Mouse (Mus musculus): ENCODE measurements around the gene Cib3.

The Cib3 gene

DNA sequence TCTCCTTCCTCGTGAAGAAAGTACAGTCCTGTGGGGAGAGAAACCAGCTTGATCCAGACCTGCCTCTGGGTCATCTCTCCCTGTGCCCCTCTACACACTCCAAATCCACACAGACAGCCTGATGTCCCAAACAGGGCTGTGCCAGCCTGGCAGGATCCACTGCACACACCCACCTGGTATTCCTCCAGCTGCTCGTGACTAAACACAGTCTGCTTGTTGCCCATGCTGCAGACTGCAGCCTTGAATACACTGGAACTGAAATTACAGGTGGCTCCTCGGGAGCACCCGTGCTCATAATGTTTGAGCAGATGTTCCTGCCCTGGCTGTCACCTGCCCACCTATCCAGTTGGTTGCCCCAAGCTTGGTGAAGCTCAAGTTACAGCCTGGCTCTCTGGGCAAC, at the start of gene Cib3:
Gene Cib3, minus strand, starts transcription at position 87 of the 400 bp plus-strand sequence.
- DNase-seq (ENCODE audit: low spot score in 2 of 2), result no peak

DNA sequence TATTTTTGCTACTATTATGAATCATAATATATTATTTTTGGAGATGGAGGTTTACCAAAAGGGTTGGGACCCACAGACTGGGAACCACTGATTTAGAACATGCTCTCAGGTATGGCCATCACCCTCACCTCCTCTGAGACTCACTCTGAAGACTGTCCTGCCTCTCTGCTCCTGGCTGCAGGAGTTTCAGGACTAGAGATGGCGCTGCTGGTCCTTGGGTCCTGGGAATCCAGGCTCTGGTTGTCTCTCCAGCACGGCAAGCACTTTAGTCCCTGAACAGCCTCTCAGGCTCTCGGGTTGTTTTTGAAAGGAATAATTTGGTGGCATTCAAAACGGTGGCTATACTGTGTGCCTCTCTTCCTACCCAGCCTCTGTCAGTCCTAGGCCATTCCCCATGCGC, 49.2 kb upstream of the Cib3 start:
- no peak for DNase-seq (ENCODE audit: low spot score in 2 of 2)

DNA sequence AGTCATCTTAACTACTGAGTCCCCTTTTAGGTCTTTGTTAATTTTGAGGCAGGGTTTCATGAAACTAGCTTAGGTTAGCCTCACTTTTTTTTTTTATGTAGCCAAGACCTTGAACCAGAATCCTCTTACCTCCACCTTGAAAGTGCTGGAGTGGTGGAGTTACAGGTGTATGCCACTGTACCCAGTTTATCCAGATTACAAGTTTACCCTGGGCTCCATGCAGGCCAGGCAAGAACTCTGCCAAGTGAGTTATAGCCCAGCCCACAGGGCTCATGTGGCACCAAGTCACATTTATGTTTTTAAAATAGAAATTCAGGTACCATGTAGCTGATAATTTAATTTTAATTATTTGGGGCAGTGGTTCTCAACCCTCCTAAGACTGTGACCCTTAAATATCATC, 48.8 kb upstream of the Cib3 start:
- DNase-seq (ENCODE audit: low spot score in 2 of 2), result no peak

DNA sequence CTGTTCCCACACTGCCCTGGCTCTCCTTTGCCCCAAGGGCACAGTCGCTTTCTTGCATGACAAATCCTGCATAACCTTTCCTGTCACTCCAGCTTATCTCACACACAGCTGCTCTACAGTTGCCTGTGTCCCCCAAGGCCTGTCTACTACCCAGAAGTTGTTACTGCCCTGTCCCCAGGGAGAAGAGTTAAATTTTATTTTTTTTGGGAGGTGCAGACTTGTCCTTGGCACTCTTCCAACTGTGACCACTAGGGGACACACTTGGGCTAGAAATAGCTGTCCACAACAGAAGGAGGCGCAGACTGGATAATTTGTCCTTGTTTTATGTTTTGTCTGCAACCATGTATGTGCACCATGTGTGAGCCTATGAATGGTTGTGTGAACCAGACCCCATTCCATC, 48.4 kb upstream of the Cib3 start:
- peak; percentile 50 to 79 for DNase-seq (ENCODE audit: low spot score in 2 of 2)

DNA sequence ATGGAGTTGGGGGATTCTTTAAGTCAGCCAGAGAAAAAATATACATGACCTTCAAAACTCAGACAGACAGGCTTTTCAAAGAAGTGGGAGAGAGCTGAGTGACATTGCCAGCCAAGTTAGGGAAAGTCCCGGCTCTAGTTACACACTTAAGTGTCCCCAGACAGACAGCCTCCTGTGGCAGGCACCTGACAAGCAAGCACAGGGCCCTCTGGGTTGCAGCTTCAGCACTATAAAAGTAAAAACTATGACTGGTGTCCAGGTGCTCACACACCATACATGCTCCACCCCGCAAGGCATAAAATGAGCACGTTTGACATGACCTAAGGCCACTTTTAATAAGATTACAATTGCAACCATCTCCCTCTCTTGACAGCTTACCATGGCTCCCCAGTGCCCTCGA, 47.9 kb upstream of the Cib3 start:
- peak in 1 of 2 experiments; percentile 38 for DNase-seq (ENCODE audit: low spot score in 2 of 2)

DNA sequence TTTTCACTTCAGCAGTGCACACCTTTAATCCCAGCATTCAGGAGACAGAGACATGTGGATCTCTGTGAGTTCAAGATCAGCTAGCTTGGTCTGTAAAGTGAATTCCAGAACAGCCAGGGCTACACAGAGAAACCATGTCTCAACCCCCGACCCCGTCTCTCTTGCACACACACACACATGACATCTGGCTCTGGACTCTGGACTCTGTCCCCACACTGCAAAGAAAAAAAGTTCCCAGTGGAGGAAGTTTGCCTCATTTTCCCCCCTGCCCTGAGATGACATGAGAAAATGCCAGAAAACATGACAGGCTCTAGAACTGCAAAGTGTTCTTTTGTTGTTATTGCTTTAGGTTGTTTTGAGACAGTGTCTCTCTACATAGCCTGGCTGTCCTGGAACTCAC, 47.2 kb upstream of the Cib3 start:
- DNase-seq (ENCODE audit: low spot score in 2 of 2), result no peak

DNA sequence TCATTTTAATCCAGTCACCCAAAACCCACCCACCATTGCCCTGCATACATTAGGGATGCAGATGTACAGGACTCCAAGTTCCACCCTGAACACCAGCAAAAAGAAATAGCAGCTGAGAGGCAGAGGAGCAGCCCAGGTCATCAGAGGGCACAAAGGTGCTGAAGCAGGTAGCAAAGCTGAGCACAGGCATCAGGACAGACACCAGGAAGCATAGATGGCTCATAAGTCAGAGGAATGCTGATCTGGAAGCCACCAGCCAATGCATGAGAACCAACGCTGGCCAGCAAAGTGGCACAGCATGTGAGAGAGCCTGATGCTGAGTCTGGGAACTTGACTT, 45.2 kb upstream of the Cib3 start:
- DNase-seq (ENCODE audit: low spot score in 2 of 2), result no peak

DNA sequence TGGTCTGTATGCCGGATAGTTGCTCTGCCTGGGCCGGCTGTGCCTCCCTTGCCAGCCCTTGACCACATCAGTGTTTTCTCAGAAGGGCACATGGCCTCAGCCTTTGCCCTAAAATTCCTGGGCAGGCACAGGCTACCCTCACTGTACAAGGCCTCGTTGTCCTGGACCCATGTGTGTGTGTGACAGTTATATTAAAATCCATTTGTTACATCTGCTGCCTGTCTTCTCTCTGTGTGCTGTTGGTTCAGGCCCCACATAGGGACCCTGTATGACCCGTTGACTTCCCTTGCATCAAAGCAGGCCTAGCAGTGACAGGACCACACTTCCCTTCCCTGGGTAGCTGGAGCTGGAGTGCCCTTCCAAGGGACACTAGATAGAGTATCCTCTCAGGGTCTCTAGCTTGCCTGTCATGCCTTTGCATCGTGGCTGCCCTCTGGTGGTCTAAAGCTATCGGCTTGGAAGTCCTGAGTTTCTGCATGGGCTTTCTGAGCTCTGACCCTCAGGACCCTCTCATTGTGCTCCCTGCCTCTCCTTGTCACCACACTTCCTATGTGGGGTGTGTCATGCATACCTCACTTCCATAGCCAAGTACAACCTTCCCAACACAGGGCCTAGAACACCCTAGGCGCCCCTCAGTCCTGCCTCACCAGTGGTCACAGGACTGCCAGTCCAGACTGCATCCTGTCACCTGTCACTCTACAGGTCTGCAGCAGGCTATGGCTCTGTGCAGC, 44.7 kb upstream of the Cib3 start:
- peak in 1 of 2 experiments; percentile 72 for DNase-seq (ENCODE audit: low spot score in 2 of 2)

DNA sequence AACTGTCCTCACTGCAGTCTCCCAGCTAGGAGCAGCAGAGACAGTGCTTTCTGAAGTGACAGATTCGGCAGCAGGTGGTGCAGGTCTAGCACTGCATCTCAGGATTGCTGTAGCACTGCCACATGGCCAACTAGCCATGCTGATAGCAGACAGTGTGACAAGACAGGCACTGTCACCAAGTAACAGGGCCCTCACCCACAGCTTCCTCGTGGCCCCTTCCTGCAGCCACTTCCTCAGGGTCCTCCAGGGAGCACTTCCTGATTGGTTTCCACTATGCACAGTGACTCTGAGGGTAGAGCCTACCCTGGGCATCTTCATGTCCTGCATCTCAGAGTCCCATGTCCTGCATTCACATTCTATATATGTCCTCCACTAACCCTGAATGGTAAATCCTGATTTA, 32.0 kb upstream of the Cib3 start:
- DNase-seq (ENCODE audit: low spot score in 2 of 2), result no peak

DNA sequence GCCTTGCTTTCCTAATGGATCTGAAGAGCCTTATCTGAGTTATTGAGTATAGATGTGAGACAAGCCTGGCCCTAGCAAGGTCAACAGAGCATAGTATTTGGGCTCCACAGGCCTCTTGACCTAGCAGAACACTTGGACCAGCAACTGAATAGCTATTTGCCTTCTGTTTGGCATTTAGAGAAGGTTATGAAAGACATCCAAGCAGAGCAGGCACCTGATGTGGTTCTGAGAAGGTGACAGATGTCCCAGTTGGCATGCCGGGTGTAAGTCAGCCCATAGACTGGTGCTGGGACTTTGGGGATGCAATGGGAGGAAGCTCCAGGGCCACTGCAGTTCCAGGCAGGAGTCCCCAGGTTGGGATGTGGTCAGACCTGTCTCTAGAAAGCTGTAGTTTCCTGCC, 29.6 kb upstream of the Cib3 start:
- DNase-seq (ENCODE audit: low spot score in 2 of 2), result no peak

DNA sequence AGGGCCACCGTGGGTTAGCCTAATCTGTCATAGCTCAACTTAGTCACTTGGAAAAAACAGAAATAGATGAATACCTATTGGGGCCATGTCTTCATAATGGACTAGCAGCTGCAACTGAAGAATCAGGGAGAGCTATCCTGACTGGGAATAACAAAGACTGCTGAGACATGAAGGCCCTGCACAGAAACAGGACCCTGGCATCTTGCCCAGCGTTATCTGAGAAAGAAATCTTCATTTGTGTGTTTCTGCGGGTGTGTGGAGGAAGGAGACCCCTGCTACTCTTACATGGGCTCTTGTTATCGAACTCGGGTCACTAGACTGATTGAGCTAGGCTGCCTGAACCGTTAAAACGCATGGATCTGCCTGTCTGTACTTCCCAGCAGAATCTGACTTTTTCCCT, 28.3 kb upstream of the Cib3 start:
- no peak for DNase-seq (ENCODE audit: low spot score in 2 of 2)

DNA sequence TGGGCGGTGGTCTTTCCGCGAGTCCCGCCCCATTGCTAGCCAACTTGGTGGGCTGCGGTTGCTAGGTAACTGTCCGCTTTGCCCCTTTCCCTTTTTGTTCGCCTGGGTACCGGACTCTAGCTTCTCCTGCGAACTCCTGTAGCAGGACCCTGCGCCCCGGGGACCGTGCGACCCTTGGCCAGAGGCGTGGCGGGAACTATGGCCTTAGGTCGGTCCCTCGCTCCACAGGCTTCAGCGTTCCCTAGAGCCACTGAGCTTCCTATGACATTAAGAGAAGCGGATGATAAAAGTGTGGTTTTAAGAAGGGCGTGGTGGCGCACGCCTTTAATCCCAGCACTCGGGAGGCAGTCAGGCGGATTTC, 27.7 kb upstream of the Cib3 start:
- DNase-seq (ENCODE audit: low spot score in 2 of 2), result peak in 1 of 2 experiments; percentile 39

DNA sequence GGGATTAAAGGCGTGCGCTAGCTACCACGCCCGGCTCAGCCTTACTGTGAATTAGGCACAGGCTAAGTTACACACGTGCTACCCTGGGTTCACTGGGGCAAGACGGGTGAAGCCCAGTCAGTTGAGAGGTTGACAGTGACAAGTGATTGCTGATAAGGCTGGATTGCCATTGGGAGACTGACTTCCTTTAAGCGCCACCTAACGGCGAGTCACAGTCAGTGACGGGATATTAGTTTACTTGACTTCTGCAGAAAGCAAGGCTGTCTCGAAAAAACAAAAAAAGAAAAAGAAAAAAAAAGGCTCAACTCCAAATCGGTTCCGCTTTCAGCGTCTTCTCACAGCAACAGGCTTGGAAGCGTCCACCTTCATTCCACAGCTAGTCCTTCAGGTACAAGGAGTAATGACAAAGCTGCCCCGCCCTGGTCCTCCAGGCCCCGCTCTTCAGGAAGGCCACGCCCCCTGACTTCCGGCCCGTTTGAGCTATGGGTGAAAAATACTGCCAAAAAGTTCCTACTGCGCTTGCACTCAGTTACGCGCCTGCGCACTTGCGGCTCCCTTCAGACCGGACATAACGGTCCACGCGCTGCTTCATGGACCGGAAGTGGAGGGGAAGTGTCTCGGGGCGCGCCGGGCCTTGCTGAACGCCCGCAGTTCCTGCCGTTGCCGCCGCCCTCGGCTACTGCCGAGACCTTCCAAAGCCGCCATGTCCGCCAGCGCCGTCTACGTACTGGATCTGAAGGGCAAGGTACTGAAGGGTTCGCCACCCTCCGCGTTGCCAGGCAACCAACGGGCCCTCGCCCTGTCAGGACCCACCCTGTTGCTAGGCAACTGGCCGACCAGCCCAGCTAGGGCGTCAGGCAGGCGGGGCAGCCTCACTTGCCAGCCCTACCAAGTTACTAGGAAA, 27.1 kb upstream of the Cib3 start, which contains the start of gene Ap1m1:
Gene Ap1m1, plus strand, starts transcription at position 520 of the 904 bp plus-strand sequence.
- DNase-seq (ENCODE audit: low spot score in 2 of 2), result peak; percentile 97 to 99

DNA sequence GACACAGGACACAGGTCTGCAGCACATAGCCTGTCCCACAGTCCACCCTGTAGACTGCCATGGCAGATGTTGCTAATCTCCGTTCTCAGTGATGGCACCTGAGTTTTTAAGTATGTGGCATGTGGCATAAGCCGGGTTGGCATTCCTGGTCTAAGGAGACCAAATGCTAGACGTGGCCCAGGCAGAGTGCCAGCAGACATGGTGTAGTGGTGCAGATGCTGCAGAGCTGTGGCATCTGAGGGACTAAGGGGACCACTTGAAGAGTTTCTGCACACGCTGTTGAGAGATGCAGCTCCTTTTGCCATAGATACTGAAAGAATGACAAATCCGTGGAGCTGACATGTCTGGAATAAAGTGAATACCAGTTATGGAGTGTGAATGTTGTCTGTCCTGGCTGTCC, 10.0 kb upstream of the Cib3 start:
- no peak for DNase-seq (ENCODE audit: low spot score in 2 of 2)

DNA sequence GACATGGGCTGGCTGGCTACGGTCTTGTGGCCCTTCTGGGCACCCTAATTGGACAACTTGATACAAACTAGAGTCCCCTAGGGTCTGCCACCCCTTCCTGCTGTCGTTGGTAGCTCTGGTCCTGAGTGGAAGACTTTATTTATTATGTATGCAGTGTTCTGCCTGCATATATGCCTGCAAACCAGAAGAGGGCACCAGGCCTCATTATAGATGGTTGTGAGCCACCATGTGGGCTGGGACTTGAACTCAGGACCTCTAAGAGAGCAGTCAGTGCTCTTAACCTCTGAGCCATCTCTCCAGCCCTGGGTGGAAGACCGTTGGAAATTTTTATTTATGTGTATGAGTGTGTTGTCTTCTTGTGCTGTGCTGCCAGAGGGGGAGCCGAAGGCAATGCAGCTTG, 8.1 kb upstream of the Cib3 start:
- no peak for DNase-seq (ENCODE audit: low spot score in 2 of 2)

DNA sequence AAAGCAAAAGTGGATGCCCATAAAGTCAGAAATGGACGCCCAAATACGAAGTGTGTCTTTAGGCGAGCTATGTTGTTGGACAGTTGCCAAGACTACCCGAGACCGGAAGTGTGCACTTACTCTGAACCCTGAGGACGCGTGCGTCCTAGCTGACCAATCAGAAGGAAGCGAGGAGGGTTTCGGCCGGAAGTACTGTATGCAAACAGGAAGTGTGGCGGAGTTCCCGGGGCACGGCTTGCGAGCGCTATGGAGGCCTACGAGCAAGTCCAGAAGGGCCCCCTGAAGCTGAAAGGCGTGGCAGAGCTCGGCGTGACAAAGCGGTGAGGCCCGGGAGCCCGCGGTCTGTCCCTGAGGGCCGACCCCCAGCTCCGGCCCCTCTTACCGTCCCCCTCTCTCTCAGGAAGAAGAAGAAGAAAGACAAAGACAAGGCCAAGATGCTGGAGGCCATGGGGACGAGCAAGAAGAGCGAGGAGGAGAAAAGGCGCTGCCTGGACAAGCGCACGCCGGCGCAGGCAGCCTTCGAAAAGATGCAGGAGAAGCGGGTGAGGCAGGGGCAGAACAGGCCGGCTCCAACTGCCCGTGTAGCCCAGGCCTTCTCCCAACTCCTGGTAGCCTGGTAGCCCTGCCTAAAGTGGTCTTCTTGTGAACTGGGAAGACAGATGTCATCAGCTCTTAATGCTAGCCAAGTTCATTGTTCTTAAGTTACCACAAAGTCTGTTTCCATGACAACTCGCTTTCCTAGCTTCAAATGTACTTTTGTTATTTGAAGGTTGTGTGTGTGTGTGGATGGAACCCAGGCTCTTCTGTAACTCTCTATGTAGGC, 7.1 kb upstream of the Cib3 start, which contains the start of gene Fam32a:
Gene Fam32a, plus strand, starts transcription at position 190 of the 823 bp plus-strand sequence.
- DNase-seq (ENCODE audit: low spot score in 2 of 2), result peak; percentile 69 to 91

DNA sequence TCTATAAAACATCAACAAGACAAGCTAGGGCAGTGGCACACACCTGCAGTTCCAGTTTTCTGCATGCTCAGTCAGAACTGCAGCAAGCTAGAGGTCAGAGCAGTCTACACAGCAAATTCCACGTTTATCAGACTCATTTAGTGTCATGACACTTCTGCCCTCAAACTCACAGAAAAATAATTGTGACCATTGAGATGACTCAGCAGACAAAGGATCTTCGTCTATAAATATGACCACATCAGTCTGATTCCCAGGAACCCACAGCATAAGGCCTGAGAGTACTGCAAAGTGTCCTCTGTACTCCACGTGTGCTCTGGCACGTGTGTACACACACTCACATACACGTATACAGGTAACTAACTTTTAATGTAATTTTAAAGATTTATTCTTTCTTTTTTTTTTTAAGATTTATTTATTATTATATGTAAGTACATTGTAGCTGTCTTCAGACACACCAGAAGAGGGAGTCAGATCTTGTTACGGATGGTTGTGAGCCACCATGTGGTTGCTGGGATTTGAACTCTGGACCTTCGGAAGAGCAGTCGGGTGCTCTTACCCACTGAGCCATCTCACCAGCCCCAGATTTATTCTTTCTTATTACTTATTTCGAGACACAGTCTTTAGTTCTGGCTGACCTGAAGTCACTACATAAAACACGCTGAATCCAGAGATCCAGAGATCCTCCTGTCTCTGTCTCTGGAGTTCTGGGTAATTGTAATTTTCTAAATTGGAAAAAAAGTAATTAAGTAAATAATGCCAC, 6.3 kb upstream of the Cib3 start:
- no peak for DNase-seq (ENCODE audit: low spot score in 2 of 2)

DNA sequence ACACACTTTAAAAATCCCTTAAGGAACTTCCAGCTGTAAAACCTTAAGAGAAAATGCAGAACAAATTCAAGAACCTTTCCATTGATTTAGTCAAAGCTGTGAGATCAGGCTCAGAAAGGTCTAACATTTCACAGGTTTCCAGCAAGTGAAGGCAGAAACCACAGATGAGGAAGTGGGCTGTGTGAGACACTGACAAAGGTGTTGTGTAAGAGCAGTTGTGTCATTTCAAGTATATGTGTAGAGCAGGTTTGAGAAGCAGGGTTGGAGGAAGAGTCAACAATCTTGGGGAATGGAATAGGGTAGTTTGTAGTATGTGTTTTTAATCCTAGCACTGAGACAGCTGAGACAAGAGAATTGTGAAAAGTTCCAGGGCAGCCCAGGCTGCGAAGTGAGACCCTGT, 3.2 kb upstream of the Cib3 start:
- DNase-seq (ENCODE audit: low spot score in 2 of 2), result no peak

DNA sequence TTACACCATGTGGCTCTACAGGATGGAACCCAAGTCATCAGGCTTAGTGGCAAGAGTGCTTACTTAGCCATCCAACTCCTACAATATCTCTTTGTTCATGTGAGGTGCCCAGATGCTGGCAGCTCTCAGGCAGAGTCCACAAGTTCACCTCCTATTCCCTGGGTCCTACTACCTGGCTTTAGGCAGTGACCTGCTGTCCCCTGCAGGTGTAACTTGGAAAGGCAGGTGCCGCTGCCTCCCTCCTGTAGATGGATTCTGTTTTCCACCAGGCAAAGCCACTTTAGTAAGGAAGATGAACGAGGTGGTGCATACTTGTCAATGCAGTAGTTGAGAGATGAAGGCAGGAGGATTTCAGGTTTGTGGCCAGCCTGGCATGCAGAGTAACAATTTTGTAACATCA, 2.4 kb upstream of the Cib3 start:
- peak in 1 of 2 experiments; percentile 61 for DNase-seq (ENCODE audit: low spot score in 2 of 2)

DNA sequence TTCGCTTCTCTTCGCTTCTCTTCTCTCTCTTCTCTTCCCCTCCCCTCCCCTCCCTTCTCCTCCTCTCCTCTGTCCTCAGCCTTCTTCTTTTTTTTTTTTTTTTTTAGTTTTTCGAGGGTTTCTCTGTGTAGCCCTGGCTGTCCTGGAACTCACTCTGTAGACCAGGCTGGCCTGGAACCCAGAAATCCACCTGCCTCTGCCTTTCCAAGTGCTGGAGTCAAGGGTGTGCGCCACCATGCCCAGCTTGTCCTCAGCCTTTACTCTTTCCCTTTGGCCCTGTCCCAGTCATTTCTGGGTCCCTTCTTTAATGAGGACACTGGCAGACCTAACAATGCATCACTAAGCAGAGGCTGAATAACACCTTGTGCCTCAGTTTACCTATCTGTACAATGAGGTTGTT, 899 bp upstream of the Cib3 start, which contains the start of gene Gm11034:
Gene Gm11034, minus strand, starts transcription at position 101 of the 400 bp plus-strand sequence.
- no peak for DNase-seq (ENCODE audit: low spot score in 2 of 2)

DNA sequence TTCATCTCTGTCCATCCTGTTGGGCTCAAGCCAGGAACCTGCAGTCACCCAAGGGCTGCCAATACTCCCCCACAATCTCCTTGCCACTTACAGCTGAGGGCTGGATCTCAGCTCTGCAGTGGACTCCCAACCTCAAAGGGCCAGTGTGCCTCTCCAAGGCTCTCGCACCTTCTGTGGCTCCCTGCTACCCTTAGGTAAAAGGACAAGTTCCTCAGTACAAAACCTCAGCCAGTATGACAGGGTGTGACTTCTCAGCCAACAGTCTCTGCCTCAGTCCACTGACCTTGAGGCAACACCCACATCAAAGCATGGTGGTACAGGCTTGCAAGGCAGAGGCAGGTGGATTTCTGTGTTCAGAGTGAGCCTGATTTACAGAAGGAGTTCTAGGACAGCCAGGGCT, 791 bp downstream of the Cib3 start:
- no peak for DNase-seq (ENCODE audit: low spot score in 2 of 2)
